Mouse (Mus musculus) gastrocnemius, postnatal 4 days (tissue): ENCODE data around the gene Kremen2. TPM values are rescaled to one million over a fixed set of nuclear protein-coding genes. Genes with fewer than 3 reads are reported as not detected.
"Not testable (repeated sequence)": the region's sequence is repeated elsewhere in the genome, so short reads cannot be mapped to it uniquely, and the experiment has no call there.

Source experiments
- DNase-seq, 2 experiments: peaks; one replicate each; pipeline ENCODE4 v3.0.0; 2021 to 2022; ENCODE audit warnings: low spot score in 2 of 2, mixed read lengths in 2 of 2
- long read RNA-seq, 2 experiments: library from polyadenylated mRNA; stranded (forward); transcript quantifications; one replicate each; pipeline ENCODE4 v2.0.0; 2021
- total RNA-seq, 2 experiments: library from RNA; stranded (reverse); gene quantifications; 2 replicates each; pipeline ENCODE4 v1.2.3; 2021

The Kremen2 gene
- total RNA-seq = under 1 TPM; 0.13 to 0.20 TPM
- long read RNA-seq, experiment 1 = 0 reads
- long read RNA-seq, experiment 2 = 0 reads

DNA sequence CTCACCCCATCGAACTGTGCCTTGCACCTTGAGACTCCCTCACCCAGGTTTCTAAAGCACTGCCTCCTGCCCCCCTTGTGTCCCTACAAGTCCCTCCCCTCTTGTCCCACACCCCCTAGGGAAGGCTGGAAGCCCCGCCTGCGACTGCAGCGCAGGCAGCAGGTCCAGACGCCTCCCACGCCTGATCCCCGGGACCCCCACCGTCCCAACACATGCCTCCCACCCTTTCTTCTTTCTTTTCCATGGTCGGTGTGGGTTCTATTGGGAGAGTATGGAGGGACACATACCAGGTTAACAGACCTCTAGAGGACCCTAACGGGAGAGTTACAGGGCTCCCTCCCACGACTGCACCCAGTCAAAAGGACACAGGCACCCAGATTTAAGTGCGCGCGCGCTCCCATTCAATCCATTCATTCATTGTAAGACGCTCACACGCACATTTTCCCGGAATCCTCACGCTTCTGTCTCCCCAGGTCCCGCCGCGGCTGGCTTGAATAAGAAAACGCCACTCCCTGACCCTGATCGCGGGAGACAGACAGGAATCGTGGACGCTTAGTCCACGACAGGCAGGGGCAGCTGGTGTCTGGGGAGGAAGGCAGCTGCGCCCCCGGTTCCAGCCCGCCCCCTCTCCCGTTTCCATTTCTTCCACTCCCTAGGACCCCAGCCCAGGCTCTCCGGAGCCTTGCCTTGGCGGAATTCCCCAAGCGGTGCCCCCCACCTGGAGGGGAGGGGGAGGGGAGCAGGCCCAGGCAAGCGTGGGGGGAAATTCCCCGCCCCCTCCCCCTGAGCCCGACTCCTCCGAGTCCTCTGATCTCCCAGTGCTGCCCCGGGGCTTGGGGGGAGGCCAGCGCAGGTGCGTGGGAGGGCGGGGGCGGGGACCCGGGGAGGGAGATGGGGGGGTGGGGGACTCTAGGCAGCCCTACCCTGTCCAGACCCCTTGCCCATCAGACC lies at the start of gene Kremen2:
Kremen2 (minus strand) TSS at position 533 of the 951 bp plus-strand sequence.
- no peak for DNase-seq

DNA sequence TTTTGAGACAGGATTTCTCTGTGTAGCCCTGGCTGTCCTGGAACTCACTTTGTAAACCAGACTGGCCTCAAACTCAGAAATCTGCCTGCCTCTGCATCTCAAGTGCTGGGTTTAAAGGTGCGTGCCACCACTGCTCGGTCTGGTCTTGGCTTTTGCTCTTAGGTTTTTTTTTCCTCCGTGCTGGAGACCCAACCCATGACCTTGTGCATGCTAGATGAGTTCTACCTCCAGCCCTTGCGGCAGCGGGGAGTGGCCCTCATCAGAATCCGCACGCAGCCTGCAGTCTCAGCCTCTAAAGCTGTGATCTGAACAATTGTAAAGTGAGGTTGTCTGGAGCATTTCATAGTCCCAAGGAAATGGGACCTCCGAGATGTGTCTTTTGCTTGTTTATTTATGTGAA lies 49.7 kb upstream of the Kremen2 start:
- no peak for DNase-seq

DNA sequence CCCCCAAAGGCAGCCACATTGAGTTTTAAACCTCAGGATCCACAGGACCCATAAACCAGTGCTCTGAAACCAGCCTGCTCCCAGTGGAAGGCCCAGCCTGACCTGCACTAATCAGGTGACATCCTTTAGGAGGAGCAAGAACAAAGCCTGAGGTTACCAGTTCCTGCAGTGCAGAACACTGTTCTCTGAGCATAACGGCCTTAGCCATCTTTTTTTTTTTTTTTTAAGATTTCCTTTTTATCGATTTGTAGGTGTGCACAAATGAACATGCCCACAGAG lies 45.4 kb upstream of the Kremen2 start:
- DNase-seq = no peak

DNA sequence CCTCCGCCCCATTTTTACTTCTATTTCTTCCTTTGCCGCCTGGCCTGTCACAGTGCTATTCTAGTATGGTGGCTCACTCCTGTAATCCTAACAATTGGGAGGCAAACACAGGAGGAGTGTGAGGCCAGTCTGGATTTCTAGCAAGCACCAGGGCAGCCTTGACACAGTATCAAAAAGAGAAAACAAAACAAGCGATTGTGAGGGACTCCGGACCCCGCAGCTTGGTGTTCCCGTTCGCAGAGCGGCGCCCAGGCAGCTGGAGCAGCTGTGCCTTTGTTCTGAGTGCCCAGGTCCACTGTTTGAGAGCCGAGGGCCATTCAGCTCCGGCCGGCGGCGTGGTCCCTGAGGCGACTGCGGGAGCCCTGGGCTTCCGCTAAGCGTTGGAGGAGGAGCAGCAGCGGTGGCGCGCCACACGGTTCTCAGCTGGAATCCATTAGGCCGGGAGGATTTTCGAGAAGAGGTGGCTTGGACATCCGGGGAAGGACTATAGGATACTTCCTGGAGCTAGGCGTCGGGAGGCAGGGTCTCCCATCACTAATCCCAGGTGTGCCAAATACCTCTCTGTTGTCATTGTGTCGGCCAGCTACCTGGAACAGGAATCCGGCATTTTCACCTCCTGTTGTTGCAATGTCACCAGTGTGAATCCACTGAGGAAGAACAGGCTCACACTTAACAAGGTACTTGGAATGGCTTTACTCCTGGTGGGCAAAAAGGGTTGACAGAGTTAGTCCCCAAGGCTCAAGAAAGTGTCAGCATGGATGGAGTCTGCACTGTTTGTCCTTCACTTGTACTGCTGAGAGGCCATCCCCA lies 44.8 kb upstream of the Kremen2 start, which contains the start of gene Srrm2:
Srrm2 (plus strand) TSS at position 264 of the 810 bp plus-strand sequence.
- peak; percentile 46 to 70 for DNase-seq

DNA sequence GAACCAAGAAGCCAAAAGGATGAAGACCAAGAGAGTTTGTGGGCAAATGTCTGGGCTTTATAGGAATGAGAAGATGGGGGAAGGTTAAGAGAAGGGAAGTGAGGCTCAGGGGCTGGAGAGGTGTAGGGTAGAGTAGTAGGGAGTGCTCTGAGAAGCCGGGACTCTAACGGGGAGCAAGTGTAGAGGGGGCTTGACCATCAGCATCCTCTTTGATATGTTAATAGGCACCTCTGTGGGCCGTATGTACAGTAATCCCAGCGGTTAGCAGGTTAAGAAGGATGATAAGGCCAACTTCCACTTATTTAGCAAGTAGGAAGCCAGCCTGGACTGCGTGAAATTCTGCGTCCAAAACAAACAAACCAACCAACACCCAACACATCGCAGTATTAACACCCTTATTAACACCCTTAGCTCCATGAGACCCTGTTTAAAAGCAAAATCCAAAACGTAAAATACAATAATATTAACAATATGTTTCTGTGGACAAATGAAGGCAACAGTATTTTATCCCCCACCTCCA lies 44.2 kb upstream of the Kremen2 start:
- DNase-seq = no peak

DNA sequence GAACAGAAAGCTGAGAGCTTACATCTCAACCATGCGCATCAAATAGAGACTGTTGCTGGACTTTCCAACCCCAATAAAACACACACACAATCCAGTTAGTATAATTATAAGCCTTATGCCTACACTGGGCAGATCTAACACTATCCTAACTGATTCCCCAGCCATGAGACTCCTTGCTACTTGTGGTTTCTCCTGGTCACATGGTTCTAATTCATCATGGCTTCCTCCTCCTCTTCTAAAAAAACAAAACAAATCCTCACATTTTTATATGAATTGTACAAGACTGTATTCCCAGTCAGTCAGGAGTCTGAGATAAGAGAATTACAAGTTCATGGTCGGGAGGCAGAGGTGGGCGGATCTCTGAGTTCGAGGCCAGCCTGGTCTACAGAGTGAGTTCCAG lies 43.3 kb upstream of the Kremen2 start:
- no peak for DNase-seq

DNA sequence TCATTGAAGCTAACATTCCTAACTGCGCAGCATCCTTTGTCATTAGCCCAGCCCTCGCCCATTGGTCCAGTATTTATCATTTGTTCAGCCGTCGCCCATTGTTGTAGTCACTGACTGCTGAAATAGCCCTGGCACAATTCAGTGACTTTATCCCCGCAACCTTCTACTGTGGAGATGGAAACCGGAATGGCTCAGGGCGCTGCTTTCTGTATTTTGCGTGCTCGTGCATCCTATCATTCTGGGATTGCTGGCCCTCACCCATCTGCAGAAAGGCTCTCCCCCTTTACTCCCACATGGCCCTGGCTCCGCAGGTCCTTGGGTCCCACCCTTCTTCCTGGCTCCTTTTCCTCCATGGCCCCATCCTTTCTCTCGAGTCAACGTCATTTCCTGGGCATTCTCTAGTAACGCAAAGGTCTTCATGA lies 40.9 kb upstream of the Kremen2 start:
- no peak for DNase-seq

DNA sequence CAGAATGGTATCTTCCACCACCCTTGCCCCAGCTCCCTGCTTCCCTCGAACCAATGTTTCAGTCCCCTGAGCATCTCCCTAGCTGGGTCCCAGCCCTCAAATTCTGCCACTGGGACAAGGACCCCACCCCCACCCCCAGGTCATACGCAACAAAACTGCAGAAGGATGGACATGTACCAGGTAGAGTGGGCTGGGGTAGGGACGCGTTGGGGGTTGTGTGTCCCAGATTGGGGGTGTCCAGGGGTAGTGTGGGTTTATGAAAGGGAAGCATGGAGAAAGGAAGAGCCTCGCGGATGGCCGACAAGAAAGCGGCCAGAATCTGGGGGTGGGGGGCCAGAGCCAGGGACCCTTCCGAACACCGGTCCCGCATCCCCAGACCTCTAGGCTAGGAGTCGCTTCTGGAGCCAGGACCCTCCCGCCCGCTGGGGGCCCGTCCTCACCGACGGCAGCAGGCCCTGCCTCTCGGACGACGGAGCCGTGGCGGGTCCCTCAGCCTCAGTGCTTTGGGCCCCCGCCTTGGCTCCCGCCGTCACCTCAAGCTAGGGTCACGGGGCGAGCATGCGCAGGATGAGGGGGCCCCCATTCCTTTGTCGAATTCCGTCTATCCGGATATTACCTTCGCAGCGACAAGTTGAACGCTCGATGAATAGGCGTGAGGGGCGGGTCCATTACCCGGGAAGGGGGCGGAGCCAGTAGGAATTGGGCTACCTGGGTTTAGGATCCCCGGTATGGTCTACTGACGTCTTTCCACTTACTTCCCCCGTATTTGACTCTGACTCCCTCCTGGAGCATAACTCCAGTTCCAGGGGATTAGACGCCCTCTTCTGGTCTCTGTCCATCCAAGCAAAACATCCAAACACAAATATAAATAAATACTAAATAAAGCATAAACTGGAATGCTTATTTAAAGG lies 40.2 kb upstream of the Kremen2 start, which contains the start of gene Flywch2:
Flywch2 (minus strand) TSS at position 521 of the 911 bp plus-strand sequence.
- peak; percentile 38 to 64 for DNase-seq

DNA sequence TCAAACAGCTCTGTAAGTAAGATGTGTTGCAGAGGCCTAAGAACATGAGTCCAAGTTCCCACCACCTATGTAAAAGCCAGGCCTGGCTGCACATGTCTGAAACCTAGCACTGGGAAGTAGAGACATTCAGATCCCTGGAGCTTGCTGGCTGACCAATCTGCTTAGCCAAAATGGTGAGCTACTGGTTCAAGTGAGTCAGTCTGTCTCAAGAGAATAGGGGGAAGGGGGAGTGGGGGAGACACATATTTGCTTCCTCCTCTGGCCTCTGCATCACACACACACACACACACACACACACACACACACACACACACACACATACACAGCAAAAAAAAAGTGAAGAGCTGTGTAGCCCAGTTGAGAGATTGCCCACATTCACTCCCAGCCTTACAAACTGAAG lies 37.7 kb upstream of the Kremen2 start:
- DNase-seq = no peak

DNA sequence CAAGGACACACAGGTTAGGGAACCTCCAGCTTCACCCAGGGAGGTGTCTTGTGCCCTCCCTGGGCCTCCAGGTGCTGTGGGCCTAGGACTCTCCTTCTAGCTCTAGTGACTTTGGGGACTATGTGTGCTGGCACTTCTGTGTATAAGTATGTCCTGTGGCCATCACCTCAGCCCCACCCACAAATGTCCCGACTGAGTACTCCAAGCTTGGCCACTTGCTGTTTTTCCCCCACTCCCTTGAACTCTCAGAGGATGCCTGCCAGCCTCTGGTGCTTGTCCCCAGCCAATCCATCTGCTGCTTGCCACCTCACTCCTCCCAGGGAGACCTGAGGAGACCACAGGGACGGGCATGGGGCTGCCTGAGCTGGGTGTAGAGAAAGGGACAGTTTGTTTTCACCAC lies 32.8 kb upstream of the Kremen2 start:
- no peak for DNase-seq

DNA sequence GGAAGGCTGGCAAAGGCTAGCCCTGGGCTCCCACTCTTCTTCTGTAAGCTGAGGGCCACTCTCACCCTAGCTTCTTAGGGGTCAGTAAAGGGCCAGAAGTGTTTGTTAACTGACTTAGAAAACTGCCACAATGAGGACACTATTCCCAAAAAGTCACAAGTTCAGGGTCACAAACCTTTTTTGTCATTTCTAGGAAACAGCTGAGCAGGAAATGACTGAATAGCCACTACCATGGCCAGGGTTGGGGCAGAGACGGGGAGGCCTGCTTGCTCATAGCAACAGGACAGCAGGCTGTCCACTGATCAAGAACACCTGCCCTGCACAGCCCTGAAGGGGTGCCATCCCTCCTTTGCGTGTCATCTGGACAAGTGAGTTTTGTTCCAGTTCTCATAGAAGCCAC lies 31.5 kb upstream of the Kremen2 start:
- no peak for DNase-seq

DNA sequence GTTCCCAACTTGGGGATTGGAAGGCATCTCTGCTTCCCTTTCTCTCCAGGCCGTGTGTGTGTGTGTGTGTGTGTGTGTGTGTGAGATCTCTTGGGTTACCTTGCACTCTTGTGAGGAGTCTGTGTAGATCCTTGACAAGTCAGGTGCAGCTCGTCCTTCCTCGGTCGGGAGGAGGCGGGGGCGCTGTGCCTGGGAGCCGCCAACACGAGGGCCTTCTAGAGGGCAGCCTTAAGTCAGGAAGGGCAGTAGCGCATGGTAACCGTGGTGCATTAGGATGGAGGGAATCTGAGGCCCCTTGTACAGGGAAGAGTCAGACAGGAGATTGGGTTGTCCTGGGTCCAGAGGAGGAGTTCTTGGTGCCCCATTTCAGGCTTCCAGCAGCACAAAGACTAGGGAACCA lies 30.6 kb upstream of the Kremen2 start:
- no peak for DNase-seq

DNA sequence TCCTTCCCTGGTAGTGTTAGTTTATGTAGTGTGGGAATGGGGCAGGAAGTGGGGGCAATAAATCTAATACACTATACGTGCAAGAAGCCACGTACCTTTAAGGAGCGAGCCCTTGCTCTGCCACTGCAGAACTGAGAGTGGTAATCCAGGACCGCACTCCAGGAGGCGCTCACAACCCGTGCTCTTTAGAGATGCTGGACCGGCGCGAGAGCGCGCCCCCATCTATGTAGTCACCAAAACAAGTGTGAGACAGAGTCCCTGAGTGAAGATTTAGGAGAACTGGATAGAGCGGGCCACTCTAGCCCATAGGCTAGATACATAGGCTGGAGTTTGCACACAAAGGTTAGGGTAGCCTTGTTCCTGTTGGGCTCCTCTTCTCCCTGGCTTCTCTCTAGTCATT lies 28.5 kb upstream of the Kremen2 start:
- DNase-seq = peak; percentile 61 to 84

DNA sequence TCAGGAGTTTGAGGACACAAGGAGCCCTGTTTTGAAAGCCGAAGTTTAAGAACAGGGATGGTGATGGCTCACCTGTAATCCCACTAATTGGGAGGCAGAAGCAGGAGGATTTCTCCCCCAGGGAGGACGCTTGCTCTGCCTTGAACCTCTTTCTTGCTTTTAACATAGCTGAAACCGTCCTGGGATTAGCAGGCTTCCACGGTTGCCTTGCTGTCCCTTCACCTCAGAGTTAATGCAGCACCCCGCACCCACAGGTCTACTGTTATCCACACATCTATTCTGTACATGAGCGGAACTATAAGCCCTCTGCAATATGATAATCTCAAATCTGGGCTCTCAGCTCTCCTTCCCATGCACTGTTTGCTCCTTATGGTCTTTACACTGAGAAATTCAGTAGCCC lies 28.0 kb upstream of the Kremen2 start:
- no peak for DNase-seq

DNA sequence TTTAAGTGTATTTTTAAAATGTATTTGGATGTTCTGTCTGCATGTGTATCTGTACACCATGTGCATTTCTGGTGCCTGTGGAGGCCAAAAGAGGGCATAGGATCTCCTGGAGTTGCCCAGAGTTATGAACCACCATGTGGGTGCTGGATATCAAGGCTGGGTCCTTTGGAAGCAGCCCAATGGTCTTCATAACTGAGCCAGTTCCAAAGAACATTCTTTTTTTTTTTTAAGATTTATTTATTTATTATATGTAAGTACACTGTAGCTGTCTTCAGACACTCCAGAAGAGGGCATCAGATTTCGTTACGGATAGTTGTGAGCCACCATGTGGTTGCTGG lies 26.6 kb upstream of the Kremen2 start:
- not testable (repeated sequence) for DNase-seq

DNA sequence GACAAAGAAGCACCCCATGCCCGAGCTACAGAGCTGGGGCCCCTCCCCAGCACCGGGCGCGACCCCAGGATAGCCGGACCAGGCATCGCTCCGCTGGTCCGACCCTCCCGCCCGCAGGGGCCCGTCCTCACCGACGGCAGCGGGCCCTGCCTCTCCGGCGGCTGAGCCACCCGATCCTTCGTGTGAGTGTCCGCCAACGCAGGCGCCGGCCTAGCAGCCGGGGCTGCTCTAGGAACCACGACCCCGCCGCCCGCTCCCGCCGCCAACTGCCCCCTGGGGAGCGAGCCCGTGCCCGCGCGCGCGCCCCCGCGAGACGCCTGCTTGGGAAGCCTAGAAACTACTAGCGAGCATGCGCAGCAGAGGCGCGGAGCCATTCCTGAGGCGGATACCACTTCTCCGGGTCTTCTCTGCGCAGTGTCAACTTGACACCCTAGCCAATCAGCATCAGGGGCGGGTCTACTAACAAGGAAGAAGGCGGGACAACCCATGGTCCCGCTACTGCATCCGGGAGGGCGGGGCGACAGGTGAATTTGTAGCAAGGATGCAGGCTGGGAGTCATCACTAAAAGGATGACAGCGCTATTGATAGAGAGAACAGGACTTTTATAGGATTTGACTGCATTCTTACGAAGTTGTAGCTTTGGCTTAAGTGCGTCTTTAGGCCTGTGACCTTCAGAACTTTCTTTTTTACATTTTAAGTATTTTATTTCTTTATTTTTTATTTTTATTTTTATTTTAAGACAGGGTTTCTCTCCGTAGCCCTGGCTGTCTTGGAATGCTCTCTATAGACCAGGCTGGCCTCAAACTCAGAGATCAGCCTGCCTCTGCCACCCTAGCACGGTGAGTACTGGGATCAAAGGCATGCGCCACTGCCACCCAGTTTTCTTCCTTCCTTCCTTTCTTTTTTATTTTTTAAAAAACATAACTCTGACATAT lies 25.9 kb upstream of the Kremen2 start, which contains the start of gene Flywch1:
Flywch1 (minus strand) TSS at position 319 of the 935 bp plus-strand sequence.
- peak; percentile 97 to 98 for DNase-seq

DNA sequence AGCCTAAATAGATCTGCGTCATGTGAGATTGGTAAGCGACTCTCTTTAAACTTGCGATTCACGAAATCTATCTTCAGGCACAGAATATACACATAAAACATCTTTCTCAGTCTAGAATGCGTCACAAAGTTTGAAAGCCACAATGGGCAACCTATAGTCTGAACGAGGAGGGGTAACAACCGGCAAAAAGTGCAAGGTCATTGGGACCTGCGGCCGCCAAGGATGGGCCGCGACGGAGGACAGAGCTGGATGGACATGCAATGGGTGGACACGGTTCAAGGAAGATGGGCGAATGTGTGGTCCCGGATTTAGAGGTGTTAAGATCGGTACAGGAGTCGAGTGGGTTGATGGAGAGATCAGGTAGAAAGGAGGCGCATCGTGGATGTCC lies 25.3 kb upstream of the Kremen2 start:
- DNase-seq = no peak

DNA sequence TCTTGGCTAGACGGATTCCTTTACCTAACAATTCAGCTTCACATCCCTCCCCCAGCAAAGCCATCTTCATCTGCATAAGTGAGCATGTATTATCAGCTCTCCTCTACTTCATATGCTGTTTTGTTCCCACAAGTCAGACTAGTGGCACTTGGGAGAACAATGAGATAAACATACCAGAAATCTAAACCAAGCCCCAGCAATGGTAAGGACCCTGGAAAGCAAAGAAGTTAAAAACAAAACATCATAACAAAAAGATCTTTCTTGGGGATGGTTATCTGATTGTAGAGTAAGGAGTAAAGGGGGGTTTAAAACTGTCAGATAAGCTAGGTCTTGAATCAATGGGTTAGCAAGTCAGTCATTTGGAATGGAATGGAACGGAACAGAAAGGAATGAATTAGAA lies 24.9 kb upstream of the Kremen2 start:
- DNase-seq = no peak

DNA sequence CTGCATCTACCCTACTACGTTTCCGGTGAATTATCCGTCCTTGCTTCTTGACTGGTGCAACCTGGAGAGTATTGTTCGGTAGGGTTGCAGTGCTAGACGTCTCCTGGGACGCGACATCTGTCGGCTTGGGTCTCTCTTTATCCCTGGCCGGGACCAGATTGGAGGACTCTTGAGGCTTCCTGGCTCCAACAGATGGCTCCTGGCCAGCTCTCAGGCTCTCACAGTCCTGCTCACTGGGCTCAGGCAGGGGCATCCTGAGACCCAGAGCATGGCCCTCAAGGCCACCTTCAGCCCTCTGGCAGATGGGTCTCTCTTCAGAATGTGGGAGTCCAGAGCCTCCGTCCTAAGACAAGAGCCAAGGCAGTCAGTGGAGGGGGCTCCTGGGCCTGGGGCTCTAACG lies 17.3 kb upstream of the Kremen2 start:
- no peak for DNase-seq

DNA sequence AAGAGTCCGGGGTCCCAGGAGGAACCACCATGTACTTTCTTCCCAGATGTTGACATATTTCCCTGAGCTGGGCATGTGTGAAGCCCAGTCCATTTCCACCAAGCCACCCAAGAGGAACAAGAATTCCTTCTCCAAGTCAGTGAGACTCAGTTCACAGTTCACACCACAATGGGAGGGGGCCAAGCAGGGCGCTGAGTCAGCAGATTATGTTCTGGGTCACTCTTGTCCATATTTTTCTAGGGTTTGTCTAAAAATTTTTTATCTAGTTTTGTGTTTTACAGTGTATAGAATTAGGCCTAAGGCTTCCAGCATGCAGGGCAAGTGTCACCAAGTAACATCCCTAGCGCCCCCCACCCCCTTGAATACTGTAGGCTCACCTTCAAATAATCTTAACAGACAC lies 15.5 kb upstream of the Kremen2 start:
- no peak for DNase-seq
